Mouse (Mus musculus) brain, adult 2 months (tissue): ENCODE data around the gene Pnma1.
A peak's percentile ranks its signal among the peaks of the same experiment; 100 is the strongest.

Experiments
- DNase-seq: peaks from one replicate; pipeline ENCODE4 v3.0.0; 2011; ENCODE audit warnings: low read depth, low spot score

The Pnma1 gene

GRCm38 (mm10) chr12:84147954-84148621 is at the start of gene Pnma1:
Gene Pnma1, minus strand, starts transcription at chr12:84148489.
- DNase-seq = peak; percentile 92

- no peak for DNase-seq
Measured at GRCm38 (mm10) chr12:84195195-84195594, 46.9 kb upstream of the Pnma1 start.

GRCm38 (mm10) chr12:84194400-84195109 is 46.3 kb upstream of the Pnma1 start:
- no peak for DNase-seq

GRCm38 (mm10) chr12:84193642-84194399 is 45.5 kb upstream of the Pnma1 start:
- peak; percentile 96 for DNase-seq

- peak; percentile 73 for DNase-seq
Measured at GRCm38 (mm10) chr12:84192741-84193641, 44.7 kb upstream of the Pnma1 start.

GRCm38 (mm10) chr12:84192280-84192679 is 44.0 kb upstream of the Pnma1 start:
- no peak for DNase-seq

GRCm38 (mm10) chr12:84191770-84192169 is 43.5 kb upstream of the Pnma1 start:
- no peak for DNase-seq

- no peak for DNase-seq
Measured at GRCm38 (mm10) chr12:84191190-84191589, 42.9 kb upstream of the Pnma1 start.

- no peak for DNase-seq
Measured at GRCm38 (mm10) chr12:84190151-84190820, 42.0 kb upstream of the Pnma1 start.

GRCm38 (mm10) chr12:84188881-84189444 is 40.7 kb upstream of the Pnma1 start:
- DNase-seq = no peak

GRCm38 (mm10) chr12:84187752-84188601 is 39.7 kb upstream of the Pnma1 start:
- peak; percentile 84 for DNase-seq

- DNase-seq = peak; percentile 57
Measured at GRCm38 (mm10) chr12:84186950-84187349, 38.7 kb upstream of the Pnma1 start.

- DNase-seq = no peak
Measured at GRCm38 (mm10) chr12:84186536-84186935, 38.2 kb upstream of the Pnma1 start.

GRCm38 (mm10) chr12:84185547-84185946 is 37.3 kb upstream of the Pnma1 start:
- DNase-seq = no peak

- peak; percentile 65 for DNase-seq
Measured at GRCm38 (mm10) chr12:84184979-84185378, 36.7 kb upstream of the Pnma1 start.

- no peak for DNase-seq
Measured at GRCm38 (mm10) chr12:84181999-84182398, 33.7 kb upstream of the Pnma1 start.

GRCm38 (mm10) chr12:84180701-84181435 is 32.6 kb upstream of the Pnma1 start:
- peak; percentile 77 for DNase-seq

- DNase-seq = no peak
Measured at GRCm38 (mm10) chr12:84180090-84180489, 31.8 kb upstream of the Pnma1 start.
